Mouse (Mus musculus) E14TG2a.4 (cell line): ENCODE results near the gene Rab4a.

Experiments
- CTCF ChIP-seq: conservative IDR thresholded peaks from 2 replicates; pipeline ENCODE4 v1.5.1; 2014; ENCODE audit warnings: low read length
- POU5F1 ChIP-seq: IDR thresholded peaks from 2 replicates; pipeline ENCODE4 v1.6.1; 2014; ENCODE audit warnings: low read length, borderline replicate concordance

GRCm38 (mm10) chr8:123842086-123842485 lies 36.3 kb downstream of the Rab4a start:
- TF ChIP-seq CTCF = no peak
- no peak for TF ChIP-seq POU5F1
